Mouse (Mus musculus) sigmoid colon, adult 10 weeks (tissue): ENCODE results near the gene Rgs11. TPM values are rescaled to one million over a fixed set of nuclear protein-coding genes. Genes with fewer than 3 reads are reported as not detected.

Source experiments
- polyA plus RNA-seq: library from polyadenylated mRNA; stranded (reverse); fragments of 350-450 nt; fragmentation: Illumina TruSeq; extraction: RNeasy Lipid Tissue Mini Kit (QIAGEN cat#74804); gene quantifications from one replicate; pipeline ENCODE4 v1.2.3, GENCODE M21; 2014; ENCODE audit warnings: low read depth, low replicate concordance

Rgs11 gene
- polyA plus RNA-seq: 0.69 TPM

GRCm38 (mm10) chr17:26202737-26203136 lies at the start of gene Rgs11:
Gene Rgs11 (plus strand): TSS chr17:26202951.

GRCm38 (mm10) chr17:26198892-26199291 lies 3.9 kb upstream of the Rgs11 start, which contains the start of gene Pdia2:
Gene Pdia2 (minus strand): TSS chr17:26199087.

GRCm38 (mm10) chr17:26207686-26208085 lies 4.9 kb downstream of the Rgs11 start, which contains the start of gene Arhgdig:
Gene Arhgdig (minus strand): TSS chr17:26207786.

DNA sequence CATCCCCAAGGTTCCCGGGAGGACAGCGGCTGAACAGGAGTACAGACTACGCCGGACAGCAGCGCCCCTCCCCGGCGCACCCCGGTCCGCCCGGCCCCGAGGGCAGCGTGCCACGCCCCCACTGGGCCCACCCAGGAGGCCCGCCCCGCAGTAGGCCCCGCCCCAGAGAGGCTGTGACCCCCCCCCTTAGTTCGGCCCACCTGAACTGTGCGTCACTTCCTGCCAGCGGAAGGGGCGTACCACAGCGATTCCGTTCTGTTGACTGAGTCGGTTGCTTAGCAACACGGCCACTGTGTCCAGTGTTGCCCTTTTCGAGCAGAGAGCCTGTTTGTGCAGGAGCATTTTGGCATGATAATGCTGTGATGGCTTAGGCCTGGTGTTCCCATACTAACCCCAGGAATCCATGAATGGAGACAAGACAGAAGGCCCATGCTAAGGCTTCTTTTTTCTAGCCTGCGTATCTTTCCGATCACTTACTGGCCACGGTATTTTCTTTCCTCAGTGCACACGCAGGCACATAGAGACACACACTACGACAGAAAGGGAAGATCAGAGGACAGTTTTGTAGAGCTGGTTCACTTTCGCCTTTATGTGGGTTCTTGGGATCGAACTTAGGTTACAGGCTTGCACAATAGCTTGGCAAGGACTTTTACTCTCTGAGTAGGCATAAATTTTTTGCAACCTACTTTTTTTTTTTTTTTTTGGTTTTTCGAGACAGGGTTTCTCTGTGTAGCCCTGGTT lies 41.5 kb downstream of the Rgs11 start, which contains the start of gene Fam234a:
Gene Fam234a (minus strand): TSS at position 142 of the 741 bp plus-strand sequence.

GRCm38 (mm10) chr17:26252539-26253251 lies 49.9 kb downstream of the Rgs11 start, which contains the start of gene Luc7l:
Gene Luc7l (plus strand): TSS chr17:26252896.

Other genes with a start within 250 kb of the Rgs11 start
- 0.85 TPM for gene Capn15, start 217.2 kb upstream of the Rgs11 start, polyA plus RNA-seq
- 2.1 TPM for gene Rab11fip3, start 133.4 kb upstream of the Rgs11 start, polyA plus RNA-seq
- gene Decr2, start 112.6 kb upstream of the Rgs11 start, polyA plus RNA-seq: 34.7 TPM
- gene Nme4, start 107.3 kb upstream of the Rgs11 start, polyA plus RNA-seq: not detected
- 12.7 TPM for gene Tmem8, start 89.7 kb upstream of the Rgs11 start, polyA plus RNA-seq
- 4.6 TPM for gene Mrpl28, start 79.5 kb upstream of the Rgs11 start, polyA plus RNA-seq
- 20.7 TPM for gene Axin1, start 64.3 kb upstream of the Rgs11 start, polyA plus RNA-seq
- not detected for gene Pdia2, start 3.9 kb upstream of the Rgs11 start, polyA plus RNA-seq
- gene Arhgdig, start 4.8 kb downstream of the Rgs11 start, polyA plus RNA-seq: not detected
- gene Fam234a, start 41.3 kb downstream of the Rgs11 start, polyA plus RNA-seq: 60.9 TPM
- gene Luc7l, start 49.9 kb downstream of the Rgs11 start, polyA plus RNA-seq: 95.1 TPM
- gene Neurl1b, start 211.9 kb downstream of the Rgs11 start, polyA plus RNA-seq: 5.7 TPM